Mouse (Mus musculus): Measurements from ENCODE around the gene Cox14.
"Not testable (repeated sequence)": the region's sequence is repeated elsewhere in the genome, so short reads cannot be mapped to it uniquely, and the experiment has no call there.

DNA sequence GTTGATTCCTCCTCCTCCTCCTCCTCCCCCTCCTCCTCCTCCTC lies 47.3 kb downstream of the Cox14 start, which contains the start of gene Cers5:
- TF ChIP-seq MYB (IDR thresholded peaks at IDR 0.05; ENCODE audit: low read depth, low read length); CTCF (IDR thresholded peaks at IDR 0.05 in 2 of 3, conservative IDR thresholded peaks at IDR 0.05 in 1 of 3; ENCODE audit: control insufficient read depth in 1 of 3, insufficient read depth in 1 of 3, low read depth in 2 of 3, low read length in 3 of 3, poor library complexity in 1 of 3, severe bottlenecking in 1 of 3); POLR2A (IDR thresholded peaks at IDR 0.05; ENCODE audit: control insufficient read depth in 1 of 2, insufficient read depth in 1 of 2, low read depth in 1 of 2, low read length in 2 of 2, poor library complexity in 1 of 2); UBTF (IDR thresholded peaks at IDR 0.05; ENCODE audit: borderline replicate concordance, insufficient read depth, low read depth, low read length); CHD1 (IDR thresholded peaks at IDR 0.05; ENCODE audit: low read depth, low read length); TBP (IDR thresholded peaks at IDR 0.05; ENCODE audit: low read depth, low read length); EP300 (IDR thresholded peaks at IDR 0.05; ENCODE audit: low read depth in 1 of 2, low read length in 2 of 2): not testable (repeated sequence)

Measured in MEL (cell line).